ENCODE assay signal across 8 mouse cellular contexts in genomic region chr11:12463615-12464170, GRCm38 (mm10). TPM values are rescaled to one million over a fixed set of nuclear protein-coding genes. Genes with fewer than 3 reads are reported as not detected.
DNase-seq lines count a peak whose midpoint lies in the region; ATAC-seq and TF ChIP-seq lines count a peak whose summit lies in the region.

No protein-coding gene starts in this region.

- H3ac ChIP-seq in C2C12 (ENCODE audit: control insufficient read depth, insufficient read length, low read depth), result no peak overlapping the region

- H3K36me3 ChIP-seq in C2C12 (ENCODE audit: control insufficient read depth, insufficient read depth), result no peaks in the 10 kb centered on the region
- no peaks in the 10 kb centered on the region for H3K36me3 ChIP-seq in hindbrain, embryonic 12.5 days
- no peaks in the 10 kb centered on the region for H3K36me3 ChIP-seq in liver, embryonic 16.5 days (ENCODE audit: control insufficient read depth, insufficient read depth)

- peak overlapping the region; percentile 67; the same call in 1 of the 2 replicates for H3K9ac ChIP-seq in hindbrain, embryonic 12.5 days
- H3K9ac ChIP-seq in liver, embryonic 16.5 days (ENCODE audit: low read depth, low read length), result no peak overlapping the region; the same call in 1 of the 2 replicates

- no peaks in the 10 kb centered on the region for H3K27me3 ChIP-seq in C2C12 (ENCODE audit: control insufficient read depth, insufficient read depth, insufficient read length)
- H3K27me3 ChIP-seq in hindbrain, embryonic 12.5 days, result peaks cover 26% of the 10 kb centered on the region
- peaks cover 21% of the 10 kb centered on the region for H3K27me3 ChIP-seq in liver, embryonic 16.5 days (ENCODE audit: control insufficient read depth, insufficient read depth, low read depth, low read length)

- peaks cover 6% of the 10 kb centered on the region for H3K4me1 ChIP-seq in hindbrain, embryonic 12.5 days
- no peaks in the 10 kb centered on the region; the same call in 1 of the 2 replicates for H3K4me1 ChIP-seq in liver, embryonic 16.5 days (ENCODE audit: control insufficient read depth, low read depth, low read length)

- TF ChIP-seq CTCF in gastrocnemius, adult 2 months (IDR thresholded peaks at IDR 0.05), result no peak
- TF ChIP-seq CTCF in C2C12 (IDR thresholded peaks at IDR 0.05; ENCODE audit: control insufficient read depth, insufficient read depth, insufficient read length), result no peak

- 65% methylated on average over 13 of the region's 13 CpGs for WGBS in hindbrain, embryonic 12.5 days
- 56% methylated on average over 13 of the region's 13 CpGs for WGBS in liver, embryonic 16.5 days (ENCODE audit: insufficient replicate concordance)

- intact Hi-C loops in gastrocnemius, adult 2 months (cut with DNase I), result no loop called here

- peak overlapping the region; percentile 85 for H3K27ac ChIP-seq in gastrocnemius, adult 2 months
- no peak overlapping the region for H3K27ac ChIP-seq in hindbrain, embryonic 12.5 days
- no peak overlapping the region for H3K27ac ChIP-seq in liver, embryonic 16.5 days (ENCODE audit: low read length)

- no peaks in the 10 kb centered on the region for H3K9me3 ChIP-seq in hindbrain, embryonic 12.5 days (replicated peaks)
- no peaks in the 10 kb centered on the region for H3K9me3 ChIP-seq in liver, embryonic 16.5 days (replicated peaks; ENCODE audit: control insufficient read depth, low read length)

- no peaks in the 10 kb centered on the region for H3K79me3 ChIP-seq in C2C12 (ENCODE audit: low read depth)

- H3K79me2 ChIP-seq in C2C12 (ENCODE audit: control insufficient read depth, insufficient read depth), result no peaks in the 10 kb centered on the region

- peak overlapping the region; percentile 98 for H3K4me2 ChIP-seq in hindbrain, embryonic 12.5 days (replicated peaks)
- H3K4me2 ChIP-seq in liver, embryonic 16.5 days (ENCODE audit: low read depth, low read length), result peak overlapping the region; percentile 41

- no peak for DNase-seq in gastrocnemius, adult 2 months
- no peak for DNase-seq in gastrocnemius, postnatal 25 days
- DNase-seq in thymus, postnatal 0 days (ENCODE audit: low spot score), result no peak

- ATAC-seq in hindbrain, embryonic 12.5 days (ENCODE audit: low FRiP score), result no peak; the same call in 1 of the 2 replicates
- ATAC-seq in liver, embryonic 16.5 days (ENCODE audit: low read depth), result no peak
- no peak for ATAC-seq in inflammation-experienced regulatory T-cells, adult 6 months
- no peak for ATAC-seq in activated CD4-positive, CD25-positive, alpha-beta regulatory T cell, adult 4 months

- peak overlapping the region; percentile 85 for H3K4me3 ChIP-seq in gastrocnemius, adult 2 months
- H3K4me3 ChIP-seq in C2C12 (ENCODE audit: insufficient read depth, poor library complexity, severe bottlenecking), result no peak overlapping the region
- H3K4me3 ChIP-seq in hindbrain, embryonic 12.5 days, result peak overlapping the region; percentile 73
- peak overlapping the region; percentile 61 for H3K4me3 ChIP-seq in liver, embryonic 16.5 days (ENCODE audit: low read depth, low read length)

TF ChIP-seq in C2C12, 6 proteins besides CTCF, POLR2A, EP300 and RAD21:
- TF ChIP-seq MYOD1 (IDR thresholded peaks at IDR 0.05; ENCODE audit: control insufficient read depth, insufficient read length, low read depth), result peak; percentile 37
- no peak for TF ChIP-seq FOSL1 (IDR thresholded peaks at IDR 0.05; ENCODE audit: insufficient read depth, low read length, poor library complexity, severe bottlenecking)

RNA-seq across cellular contexts. Expression of gene Cobl, which starts 1.1 kb away (rescaled TPM):
- total RNA-seq in gastrocnemius, adult 2 months (2021), result 100 to 1,000 TPM; 101 to 123 TPM
- 10 to 100 TPM; 86.7 to 90.6 TPM for total RNA-seq in gastrocnemius, postnatal 25 days (2021)
- 3.8 TPM for polyA plus RNA-seq in C2C12 (2012; fragmentation: generic; extraction: Trizol)
- 5.3 and 5.6 TPM in 2 replicates for polyA plus RNA-seq in hindbrain, embryonic 12.5 days (2016; fragmentation: Nextera tagmentation; extraction: Ambion mirVana)
- polyA plus RNA-seq in liver, embryonic 16.5 days (2015; fragmentation: Nextera tagmentation; extraction: Ambion mirVana), result 1.4 and 2.2 TPM in 2 replicates
- polyA plus RNA-seq in thymus, postnatal 0 days (2015; fragmentation: Nextera tagmentation; extraction: Ambion mirVana), result 2.7 and 3.4 TPM in 2 replicates
- under 1 TPM; 0.20 to 0.58 (median 0.36) TPM for polyA plus RNA-seq in inflammation-experienced regulatory T-cells, adult 6 months (2017; shearing (Covaris generic))
- not detected for polyA plus RNA-seq in activated CD4-positive, CD25-positive, alpha-beta regulatory T cell, adult 4 months (2017; shearing (Covaris generic))
